Mouse (Mus musculus): ENCODE measurements around the gene Slfn5. TPM values are rescaled to one million over a fixed set of nuclear protein-coding genes. Genes with fewer than 3 reads are reported as not detected.
"Not testable (repeated sequence)": the region's sequence is repeated elsewhere in the genome, so short reads cannot be mapped to it uniquely, and the experiment has no call there.

The Slfn5 gene
- polyA plus RNA-seq, 1 experiment = 19.1 TPM

DNA sequence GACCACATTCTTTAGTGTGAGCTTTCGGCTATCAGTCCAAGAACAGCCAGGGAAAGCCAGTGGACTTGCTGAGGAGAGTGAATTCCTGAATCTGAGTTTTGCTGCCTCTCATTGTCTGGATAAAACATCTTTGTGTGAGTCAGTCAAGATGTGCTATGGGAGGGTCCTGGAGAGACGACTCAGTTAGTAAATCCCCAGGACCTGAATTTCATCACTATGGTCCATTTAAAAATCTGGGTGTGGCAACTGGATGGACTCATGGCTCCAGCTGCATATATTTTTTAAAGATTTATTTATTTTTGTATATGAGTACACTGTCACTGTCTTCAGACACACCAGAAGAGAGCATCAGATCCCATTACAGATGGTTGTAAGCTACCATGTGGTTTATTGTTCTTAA is 5.5 kb upstream of the Slfn5 start:
- no peak for DNase-seq (ENCODE audit: low spot score)

DNA sequence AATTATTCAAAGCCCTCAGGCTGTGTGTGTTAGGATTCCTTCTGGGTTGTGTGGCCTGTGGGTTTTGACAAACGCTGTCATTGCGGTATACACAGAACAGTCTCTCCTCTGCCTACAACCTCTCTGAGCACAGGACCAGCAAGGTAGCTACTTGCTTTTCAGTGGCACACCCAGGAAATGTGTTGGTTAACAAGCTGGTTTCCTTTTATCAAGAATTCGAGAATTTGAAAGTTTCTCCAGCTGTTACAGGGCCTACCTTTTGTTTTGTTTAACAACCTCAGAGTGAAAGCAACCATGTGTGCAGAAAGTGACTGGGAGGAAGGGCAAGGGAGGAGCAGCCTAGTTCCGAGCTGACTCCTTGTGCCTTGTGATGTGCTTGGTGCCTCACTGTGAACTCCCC is 3.7 kb upstream of the Slfn5 start:
- DNase-seq (ENCODE audit: low spot score) = no peak

DNA sequence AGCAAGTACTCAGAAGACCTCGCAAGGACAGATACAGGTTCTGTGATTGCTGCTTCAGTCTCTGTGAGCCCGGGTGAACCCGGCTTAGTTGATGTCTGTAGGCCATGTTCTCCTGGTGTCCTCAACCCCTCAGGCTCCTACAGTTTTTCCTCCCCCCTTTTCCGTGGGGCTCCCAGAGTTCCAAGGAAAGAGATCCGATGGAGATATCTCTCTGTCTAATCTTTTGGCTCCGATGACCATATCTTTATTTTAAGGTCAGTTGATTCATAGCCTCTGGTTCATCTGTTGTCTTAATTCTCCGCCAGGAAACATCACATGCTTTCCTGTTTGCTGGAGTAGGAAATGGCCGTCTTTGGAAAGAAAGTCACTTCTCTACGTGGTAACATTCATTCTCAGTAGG is 2.1 kb upstream of the Slfn5 start:
- DNase-seq (ENCODE audit: low spot score) = no peak

DNA sequence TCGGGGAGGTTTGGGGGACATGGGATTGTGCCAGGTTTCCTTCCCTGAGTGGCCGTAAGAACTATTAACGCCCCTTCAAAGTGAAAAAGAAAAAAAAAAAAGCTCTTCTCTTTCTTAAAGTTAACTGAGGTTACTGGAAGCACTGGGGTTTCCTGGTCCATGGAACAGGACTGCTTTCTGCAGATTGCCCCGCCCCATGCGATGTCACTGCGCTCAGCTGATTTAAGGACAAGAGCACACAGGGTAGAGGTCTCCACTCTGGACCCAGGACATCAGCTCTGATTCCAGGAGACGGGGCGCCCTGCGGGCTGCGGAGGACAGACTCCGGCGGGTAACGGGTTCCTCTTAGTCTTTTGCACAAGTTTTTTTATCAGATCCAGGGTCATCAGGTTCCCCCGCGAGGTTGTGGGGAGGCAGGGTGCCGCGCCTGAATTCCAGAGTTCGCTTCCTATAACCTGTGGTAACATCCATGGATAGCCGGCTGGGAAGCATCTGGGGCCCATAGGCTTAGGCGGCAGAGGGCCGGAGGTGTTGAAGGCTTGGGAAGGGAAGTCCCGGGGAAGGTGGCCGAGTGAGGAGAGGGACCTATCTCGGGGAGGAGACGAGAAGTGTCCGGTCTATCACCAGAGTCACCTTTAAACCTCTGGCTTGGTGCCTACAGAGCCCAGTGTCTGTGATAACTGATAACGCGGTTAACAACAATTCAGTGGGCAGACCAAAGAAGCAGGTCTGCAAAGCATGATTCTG is 889 bp downstream of the Slfn5 start:
- peak; percentile 38 for DNase-seq (ENCODE audit: low spot score)

DNA sequence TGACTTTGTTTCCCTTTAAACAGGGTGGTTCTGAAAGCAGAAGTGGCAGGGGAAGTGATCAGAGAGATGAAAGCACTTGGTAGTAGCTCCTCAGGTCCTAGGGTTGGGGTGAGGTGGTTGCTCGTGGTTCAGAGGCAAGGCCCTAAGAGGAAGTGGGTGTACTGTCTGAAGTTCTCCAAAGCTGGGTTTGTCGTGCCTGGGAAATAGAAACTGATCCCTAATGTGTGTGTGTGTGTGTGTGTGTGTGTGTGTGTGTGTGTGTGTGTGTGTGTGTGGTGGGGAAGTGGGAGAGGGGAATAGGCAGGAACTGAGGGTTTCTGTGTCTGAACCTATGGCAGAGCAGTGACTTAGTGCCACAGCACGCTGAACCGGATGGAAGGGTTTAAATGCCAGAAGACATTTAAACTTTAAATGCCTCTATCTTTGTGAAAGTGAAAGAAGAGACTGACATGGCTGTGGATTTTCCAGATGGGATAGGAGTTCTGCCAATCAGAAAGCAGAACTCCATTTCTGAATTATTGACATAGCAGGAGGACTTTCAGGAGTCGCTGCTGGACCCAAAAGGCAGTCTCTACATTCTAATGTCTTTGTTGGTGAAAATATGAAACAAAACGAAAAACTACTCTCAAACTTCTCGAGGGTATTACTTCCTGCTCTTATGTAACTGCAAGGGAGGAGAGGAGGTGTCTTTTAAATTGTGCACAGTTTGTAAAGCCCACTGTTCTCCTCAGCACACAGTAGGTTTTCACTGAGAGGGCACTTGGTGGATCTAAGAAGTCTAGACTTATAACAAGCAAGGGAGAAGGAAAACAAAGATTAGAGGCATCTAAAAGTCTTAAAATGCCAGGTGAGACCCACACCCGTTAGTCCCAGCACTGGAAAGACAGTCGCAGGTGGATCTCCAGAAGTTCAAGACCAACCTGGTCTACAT is 1.7 kb downstream of the Slfn5 start:
- DNase-seq (ENCODE audit: low spot score) = no peak

DNA sequence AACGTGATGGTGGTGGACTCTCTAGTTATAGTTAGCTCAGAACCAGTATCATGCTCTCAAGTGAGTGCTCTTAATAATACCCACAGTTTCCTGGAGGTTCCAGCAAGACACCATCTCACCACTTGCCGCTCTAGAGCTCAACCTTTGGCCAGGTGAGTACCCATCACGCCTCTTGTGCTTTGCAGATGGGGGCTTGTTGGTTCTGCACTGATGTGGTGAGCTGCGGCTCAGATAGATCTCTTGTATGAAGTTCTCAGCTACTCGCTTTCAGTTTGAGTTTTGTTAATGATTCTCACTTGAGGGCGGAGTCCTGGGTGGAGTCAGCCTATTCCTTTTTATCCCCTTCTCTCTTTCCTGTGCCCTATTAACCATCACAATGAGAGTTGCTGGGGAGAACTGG is 3.5 kb downstream of the Slfn5 start:
- no peak for DNase-seq (ENCODE audit: low spot score)

DNA sequence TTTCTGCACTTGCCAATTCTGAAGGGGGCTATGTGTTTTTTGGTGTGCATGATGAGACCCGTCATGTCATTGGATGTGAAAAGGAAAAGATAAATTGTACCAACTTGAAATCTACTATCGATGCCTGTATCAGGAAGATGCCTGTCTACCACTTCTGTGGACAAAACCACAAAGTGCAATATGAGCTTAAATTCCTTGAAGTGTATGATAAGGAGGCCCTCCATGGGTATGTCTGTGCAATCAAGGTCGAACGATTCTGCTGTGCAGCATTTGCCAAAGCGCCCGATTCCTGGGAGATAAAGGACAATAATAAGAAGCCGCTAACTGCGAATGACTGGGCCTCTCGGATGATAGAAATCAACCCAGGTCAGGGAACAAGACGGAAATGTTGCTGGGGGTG is 5.8 kb downstream of the Slfn5 start:
- no peak for DNase-seq (ENCODE audit: low spot score)

DNA sequence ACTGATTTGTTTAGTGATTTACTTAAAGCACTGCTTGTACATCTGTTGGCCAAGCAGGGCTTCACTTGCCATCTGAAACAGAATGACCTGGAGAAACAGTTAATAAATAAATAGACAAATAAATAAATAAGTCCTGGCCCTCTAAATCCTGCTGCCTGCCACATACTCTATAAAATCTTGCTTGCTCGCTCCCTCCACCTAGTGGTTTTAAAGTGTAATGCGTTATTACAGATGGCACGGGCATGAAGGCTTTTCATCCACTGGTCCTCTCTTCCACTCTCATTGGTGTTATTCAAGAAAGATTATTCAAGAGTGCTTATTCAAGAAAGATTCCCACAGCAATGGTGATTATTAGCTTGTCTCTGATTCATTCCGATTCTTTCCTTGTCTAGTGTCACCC is 8.5 kb downstream of the Slfn5 start:
- DNase-seq (ENCODE audit: low spot score) = no peak

DNA sequence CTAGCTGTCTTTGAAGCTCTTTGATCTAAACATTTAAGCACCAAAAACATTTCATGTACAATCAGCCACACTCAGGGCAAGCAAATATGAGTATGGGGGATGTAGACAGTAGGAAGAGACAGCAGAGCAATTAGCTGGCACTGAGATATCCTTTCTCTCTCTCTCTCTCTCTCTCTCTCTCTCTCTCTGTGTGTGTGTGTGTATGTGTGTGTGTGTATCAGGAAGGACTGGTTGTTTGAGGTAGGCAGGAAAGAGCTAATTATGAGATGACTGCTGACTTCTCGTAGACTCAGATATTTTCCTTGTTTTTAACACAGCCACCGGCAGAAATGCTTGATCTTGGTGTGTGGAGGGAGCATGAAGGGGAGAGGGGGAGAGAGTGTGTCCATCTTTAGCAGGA is 10.6 kb downstream of the Slfn5 start:
- no peak for DNase-seq (ENCODE audit: low spot score)

DNA sequence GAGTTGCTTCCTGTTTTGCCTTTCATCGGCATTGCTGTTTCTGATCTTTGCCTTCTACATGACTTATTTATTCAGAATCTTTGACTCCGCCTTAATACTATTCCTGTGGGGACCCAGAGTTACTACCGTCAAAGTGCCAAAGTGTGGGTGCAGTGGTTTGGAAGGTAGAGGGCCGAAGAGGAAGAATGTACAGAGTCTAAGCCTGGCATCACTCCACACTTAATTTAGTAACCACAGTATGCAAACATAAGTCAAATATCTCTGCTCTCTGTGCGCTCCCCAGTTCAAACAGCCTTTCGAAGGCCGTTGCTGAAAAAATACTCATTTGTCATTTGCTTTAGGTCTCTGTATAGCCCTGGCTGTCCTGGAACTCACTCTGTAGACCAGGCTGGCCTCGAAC is 11.1 kb downstream of the Slfn5 start:
- DNase-seq (ENCODE audit: low spot score) = no peak

DNA sequence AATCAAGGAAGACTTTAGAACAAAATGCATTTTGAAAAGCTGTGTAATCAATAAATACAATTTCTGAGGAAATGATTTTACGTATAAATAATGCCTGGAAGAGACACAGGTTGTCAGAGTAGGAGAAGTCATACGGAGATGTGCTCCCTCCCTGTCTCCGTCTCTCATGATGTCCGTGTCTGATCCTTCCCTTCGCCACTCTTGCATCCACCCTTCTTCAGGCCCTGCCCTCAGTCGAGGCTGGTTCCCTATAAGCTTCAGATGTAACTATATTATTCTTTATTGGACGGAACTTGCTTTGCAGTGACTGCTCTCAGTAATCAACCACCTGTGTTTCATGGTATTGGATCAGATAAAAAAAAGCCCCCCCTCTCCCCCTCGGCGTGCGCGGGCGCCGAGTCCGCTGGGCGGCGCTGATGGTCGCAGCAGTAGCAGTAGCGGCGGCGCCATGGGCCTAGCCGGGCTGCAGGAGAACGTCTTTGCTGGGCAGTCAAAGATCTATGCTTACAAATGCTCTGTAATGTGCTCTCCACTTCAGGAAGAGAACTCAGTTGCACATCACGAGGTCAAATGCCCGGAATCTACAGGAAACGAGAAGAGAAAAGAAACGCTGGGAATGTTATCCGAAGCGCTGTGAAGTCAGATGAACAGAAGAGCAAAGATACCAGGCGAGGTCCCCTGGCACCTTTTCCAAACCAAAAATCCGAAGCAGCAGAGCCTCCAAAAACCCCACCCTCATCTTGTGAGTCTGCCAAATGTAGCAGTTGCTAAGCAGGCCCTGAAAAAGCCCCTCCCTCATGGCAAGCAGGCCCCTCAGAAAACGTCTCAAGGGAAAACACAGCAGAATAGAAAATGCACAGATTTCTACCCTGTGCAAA is 19.8 kb downstream of the Slfn5 start:
- DNase-seq (ENCODE audit: low spot score) = no peak

DNA sequence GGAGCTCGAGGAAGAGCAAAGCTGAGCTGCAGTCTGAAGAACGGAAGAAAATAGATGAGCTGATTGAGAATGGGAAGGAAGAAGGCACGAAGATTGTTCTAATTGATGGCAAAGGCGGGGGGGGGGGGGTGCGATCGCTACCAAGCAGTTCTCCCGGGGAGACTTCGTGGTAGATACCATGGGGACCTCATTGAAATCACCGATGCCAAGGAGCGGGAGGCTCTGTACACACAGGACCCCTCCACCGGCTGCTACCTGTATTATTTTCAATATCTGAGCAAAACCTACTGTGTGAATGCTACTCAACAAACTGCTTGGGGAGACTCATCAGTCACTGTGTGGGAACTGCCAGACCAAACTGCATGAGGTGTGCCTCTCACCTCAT is 20.4 kb downstream of the Slfn5 start:
- no peak for DNase-seq (ENCODE audit: low spot score)

DNA sequence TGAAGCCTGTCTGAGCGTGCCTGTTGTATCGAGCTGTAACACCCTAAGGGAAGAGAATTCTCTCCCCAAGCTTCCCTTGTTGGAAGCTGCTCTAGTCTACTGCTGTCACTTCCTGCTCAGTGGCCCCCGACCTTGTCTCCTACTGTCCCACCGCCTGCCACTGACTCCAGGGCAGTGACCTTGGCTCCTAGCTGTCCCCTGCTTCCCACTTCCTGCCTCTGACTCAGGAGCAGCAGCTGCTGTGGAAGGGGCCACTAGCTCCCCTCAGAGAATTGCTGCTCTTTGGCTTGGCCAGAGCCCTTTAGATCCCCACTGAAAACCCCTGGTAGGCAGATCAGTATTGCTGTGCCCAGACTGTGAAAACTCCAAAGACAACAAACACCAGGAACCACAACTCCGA is 22.8 kb downstream of the Slfn5 start:
- no peak for DNase-seq (ENCODE audit: low spot score)

DNA sequence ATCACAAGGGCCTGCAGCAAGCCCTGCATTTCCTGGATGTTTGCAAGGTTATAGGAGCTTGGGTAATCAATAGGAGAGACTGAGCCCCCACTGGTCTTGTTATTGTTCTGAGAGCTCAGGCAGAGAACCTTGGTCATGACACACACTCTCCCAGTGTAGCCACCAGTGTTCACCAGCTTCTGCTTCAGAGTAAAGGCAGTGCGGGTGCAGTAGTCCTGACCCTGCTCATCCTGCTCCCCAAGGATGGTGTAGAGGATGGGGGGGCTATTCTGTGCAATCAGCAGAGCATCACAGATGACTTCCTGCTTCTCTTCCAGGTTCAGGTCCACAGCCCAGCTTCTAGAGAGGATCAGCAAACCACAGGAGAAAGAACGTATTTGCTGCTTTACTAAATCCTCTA is 31.3 kb downstream of the Slfn5 start:
- not testable (repeated sequence) for DNase-seq (ENCODE audit: low spot score)

DNA sequence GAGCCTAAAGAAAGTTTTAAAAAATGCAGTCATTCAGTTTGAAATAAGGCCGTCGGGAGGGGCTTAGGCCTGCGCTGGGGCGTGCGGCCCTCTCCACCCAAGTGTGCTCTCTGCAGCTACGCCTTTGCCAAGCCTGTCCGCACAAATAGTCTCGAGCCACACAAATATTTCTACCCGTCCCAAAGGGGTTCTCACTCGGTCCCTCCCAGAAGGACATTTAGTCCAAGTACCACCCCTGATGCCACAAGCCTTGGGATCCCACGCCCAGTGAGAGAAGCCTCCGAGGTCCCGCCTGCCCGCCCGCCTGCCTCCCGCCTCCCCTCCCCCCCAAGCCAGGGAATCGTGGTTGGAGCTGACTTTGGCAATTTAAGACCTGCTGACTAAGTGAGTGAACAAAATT is 32.0 kb downstream of the Slfn5 start:
- no peak for DNase-seq (ENCODE audit: low spot score)

DNA sequence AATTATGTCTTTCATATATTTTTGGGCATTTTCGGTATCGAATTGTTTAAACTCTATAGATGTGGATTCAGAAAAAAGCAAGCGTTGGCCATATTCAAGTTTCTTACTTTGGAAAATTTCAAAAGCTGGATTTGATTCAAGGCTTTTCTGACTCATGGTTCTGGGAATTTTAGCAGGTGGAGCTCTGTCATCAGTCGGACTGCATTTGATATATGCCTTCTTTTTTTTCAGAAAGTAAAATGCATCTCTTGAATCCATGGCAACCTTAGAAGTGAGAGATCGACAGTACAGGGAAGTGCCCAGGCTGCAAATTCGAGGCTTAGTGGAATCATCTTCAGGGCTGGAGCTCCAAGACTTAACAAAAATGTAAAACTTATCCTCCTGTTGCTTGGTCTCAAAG is 36.5 kb downstream of the Slfn5 start:
- DNase-seq (ENCODE audit: low spot score) = no peak

DNA sequence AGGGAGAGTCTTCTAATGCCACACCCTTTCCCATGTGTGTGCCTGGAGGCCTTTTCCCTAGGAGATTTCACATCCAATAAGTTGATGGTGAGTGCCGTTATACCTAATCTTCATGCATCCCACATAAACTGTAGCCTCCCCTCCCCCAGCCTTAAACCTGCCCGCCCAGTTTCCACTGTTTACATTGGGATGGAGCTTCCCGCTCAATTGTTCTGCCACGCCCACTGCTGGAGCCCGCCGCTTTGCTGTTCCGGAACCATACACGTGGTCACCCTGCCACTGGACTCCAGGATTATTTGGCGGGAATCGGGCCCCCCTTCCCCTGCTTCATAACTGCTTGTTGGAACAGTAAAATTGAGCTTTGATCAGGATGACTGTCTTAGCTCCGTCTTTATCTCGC is 38.2 kb downstream of the Slfn5 start:
- DNase-seq (ENCODE audit: low spot score) = no peak

DNA sequence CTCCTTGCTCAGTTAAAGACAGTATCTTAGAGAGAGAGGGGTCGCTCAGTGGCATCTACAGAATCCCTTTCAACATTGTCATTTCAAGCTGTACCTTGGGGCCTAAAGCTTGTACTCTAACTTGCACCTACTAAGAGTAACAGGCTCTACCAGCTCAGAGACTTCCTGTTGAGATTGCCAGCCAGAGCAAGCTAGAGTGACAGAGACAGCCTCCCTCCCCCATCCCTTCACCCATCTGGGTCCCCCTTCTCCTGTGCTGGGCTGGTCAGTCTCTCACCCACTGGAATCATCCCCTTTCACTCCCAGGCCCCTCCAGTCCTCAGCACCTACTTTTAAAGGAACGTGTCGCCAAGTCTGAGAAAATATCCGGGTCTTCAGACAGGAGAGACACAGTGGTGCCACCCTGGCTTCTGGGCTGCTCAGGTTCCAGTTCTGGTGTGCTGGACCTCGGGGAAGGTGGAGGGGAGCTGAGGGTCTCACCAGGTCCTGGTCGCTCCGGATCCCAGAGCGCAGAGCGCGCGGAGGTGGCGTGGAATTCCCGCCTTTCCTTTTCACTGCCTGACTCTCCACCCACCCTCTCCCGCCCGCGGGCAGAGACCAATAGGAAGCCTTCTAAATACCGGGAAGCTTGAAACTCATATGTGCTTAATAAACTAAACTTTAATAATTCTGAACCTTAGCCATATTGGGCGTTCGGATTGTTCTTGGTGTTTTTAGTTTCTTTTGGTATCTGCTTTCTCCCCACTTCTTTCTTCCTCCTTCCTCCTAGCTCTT is 39.6 kb downstream of the Slfn5 start:
- not testable (repeated sequence) for DNase-seq (ENCODE audit: low spot score)

DNA sequence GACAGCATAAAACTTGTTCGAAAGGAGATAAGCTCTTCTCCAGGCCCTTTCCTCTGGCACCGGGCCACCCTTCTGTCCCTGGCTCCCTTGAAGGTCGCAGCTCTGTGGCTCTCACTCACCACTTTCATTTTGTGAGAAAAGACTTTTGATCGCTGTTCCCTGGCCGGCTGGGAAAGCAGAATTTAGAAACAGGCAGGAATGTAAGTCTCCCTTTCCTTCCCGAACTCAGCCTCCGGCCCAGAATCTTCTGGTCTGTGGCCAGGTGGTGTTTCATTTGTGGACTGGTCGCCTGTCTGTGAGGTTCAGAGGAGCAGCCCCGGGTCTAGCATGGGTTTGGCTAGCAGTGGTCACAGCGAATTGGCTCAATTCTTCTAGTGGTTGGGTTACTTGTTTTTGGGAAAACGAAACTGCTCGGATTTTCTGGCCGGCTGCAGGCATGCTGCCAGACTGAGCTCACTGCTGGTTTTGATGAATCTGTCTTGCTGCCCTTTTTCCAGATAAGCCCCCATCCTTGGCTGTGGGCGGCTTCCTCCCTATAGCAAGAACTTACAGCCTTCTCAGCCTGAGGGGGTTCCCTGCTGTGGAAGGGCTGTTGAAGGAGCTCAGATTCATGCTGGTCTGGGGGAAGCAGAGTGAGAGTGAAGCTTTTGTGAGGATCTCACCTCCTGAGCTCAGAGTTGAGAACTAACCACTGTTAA is 40.5 kb downstream of the Slfn5 start, which contains the start of gene Slfn9:
TSS of gene Slfn9 (minus strand) at position 362 of the 698 bp plus-strand sequence.
- DNase-seq (ENCODE audit: low spot score) = peak; percentile 20

DNA sequence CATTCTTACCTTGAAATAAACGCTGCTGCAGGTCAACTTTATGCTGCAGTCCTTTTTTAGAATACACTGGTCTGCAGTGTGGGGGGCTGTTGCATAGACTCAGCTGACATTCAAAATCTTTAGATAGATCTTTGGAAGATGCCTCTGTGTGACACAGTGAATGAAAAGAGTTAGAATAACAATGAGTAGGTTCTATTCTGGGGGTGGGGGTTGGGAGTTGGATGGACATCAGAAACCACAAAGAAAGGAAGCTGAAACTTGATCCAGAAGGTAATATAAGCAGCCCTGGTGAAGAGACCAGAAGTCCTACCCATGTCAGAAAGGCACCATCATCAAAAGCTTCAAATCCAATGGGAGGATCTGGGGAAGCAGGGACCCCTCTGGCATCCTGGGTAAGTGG is 62.2 kb downstream of the Slfn5 start:
- no peak for DNase-seq (ENCODE audit: low spot score)

Data from urinary bladder, adult 2 months (tissue).